Mouse (Mus musculus) forebrain, embryonic 11.5 days (tissue): ENCODE measurements at regions not wholly inside any gene's neighbourhood (a gene's known extent, or its start where the extent isn't known, plus 50 kb on each side); places are given as distances from the start of the nearest gene placed in this dataset.

ENCODE experiments used
- ATAC-seq: fragments of 200-750 bp; cut with Nextera tagmentation; replicated peaks from 2 replicates; pipeline ENCODE4 v1.8.0; 2017; ENCODE audit warnings: moderate TSS enrichment; ENCODE audit not compliant: low FRiP score
- DNase-seq: peaks from one replicate; pipeline ENCODE4 v3.0.0-alpha.2; 2017; ENCODE audit warnings: low spot score
- H3K27ac ChIP-seq: fragments of 300-500 bp; sonication (generic); 2 replicates; pipeline ENCODE4 v1.5.1; 2014; ENCODE audit warnings: low read depth, low read length
- H3K27me3 ChIP-seq: fragments of 300-500 bp; sonication (generic); 2 replicates; pipeline ENCODE4 v1.6.1; 2014; ENCODE audit warnings: mild to moderate bottlenecking, low read length, mixed read lengths; ENCODE audit not compliant: control insufficient read depth, insufficient read depth
- H3K36me3 ChIP-seq: fragments of 300-500 bp; sonication (generic); 2 replicates; pipeline ENCODE4 v1.6.1; 2014; ENCODE audit warnings: mild to moderate bottlenecking, low read length, moderate library complexity, mixed read lengths; ENCODE audit not compliant: control insufficient read depth, insufficient read depth
- H3K4me1 ChIP-seq: fragments of 300-500 bp; sonication (generic); replicated peaks from 2 replicates; pipeline ENCODE4 v1.6.1; 2014; ENCODE audit warnings: low read length, mixed read lengths; ENCODE audit not compliant: control insufficient read depth, insufficient read depth
- H3K4me2 ChIP-seq: fragments of 300-500 bp; sonication (generic); 2 replicates; pipeline ENCODE4 v1.6.1; 2014; ENCODE audit warnings: low read depth, mild to moderate bottlenecking, low read length, moderate library complexity, mixed read lengths; ENCODE audit not compliant: severe bottlenecking
- H3K4me3 ChIP-seq: fragments of 300-500 bp; sonication (generic); 2 replicates; pipeline ENCODE4 v1.5.1; 2014; ENCODE audit warnings: low read depth, low read length
- H3K9ac ChIP-seq: fragments of 300-500 bp; sonication (generic); 2 replicates; pipeline ENCODE4 v1.6.1; 2014; ENCODE audit warnings: low read length
- H3K9me3 ChIP-seq: fragments of 300-500 bp; sonication (generic); 2 replicates; pipeline ENCODE4 v1.6.1; 2016; ENCODE audit warnings: low read length, mixed read lengths; ENCODE audit not compliant: control insufficient read depth
- WGBS: fragments of 180-500 bp; shearing (Covaris S2); extraction: QIAGEN DNeasy Blood & Tissue Kit; methylation state at CpG from one replicate; pipeline ENCODE4 v1.1.7; 2014; 5-methylcytosine and 5-hydroxymethylcytosine counted together

DNA sequence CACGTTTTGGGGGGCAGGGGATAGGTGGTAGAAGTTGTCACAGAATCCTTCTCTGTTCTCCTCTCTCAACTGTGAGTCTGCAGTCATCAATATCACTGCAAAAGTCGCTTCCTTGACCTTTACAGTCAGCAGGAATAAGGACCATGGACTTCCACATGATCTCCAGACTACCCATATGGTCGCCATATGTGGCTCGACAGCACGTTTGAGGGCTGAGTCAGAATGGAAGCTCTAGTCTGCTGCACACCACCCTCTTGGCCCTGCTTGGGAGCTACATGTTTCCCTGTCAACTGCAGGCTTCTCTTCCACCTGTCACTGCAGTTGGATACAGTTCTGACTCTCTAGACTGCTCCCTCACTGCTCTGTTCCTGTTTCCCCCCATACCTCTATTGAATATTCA lies 590.6 kb downstream of the Isl1 start:
- WGBS = 68% methylated on average over 5 of the region's 5 CpGs
- Histone ChIP-seq H3K9ac (no peak overlapping the region), H3K36me3 (no peaks in the 10 kb centered on the region), H3K9me3 (no peaks in the 10 kb centered on the region), H3K4me3 (no peak overlapping the region), H3K27ac (no peak overlapping the region), H3K4me1 (no peaks in the 10 kb centered on the region), H3K4me2 (no peak overlapping the region), H3K27me3 (no peaks in the 10 kb centered on the region)
- no peak for DNase-seq
- no peak for ATAC-seq

GRCm38 (mm10) chr13:115696197-115696596 lies 594.4 kb upstream of the Itga1 start:
- Histone ChIP-seq H3K27me3 (no peaks in the 10 kb centered on the region), H3K9me3 (no peaks in the 10 kb centered on the region), H3K36me3 (no peaks in the 10 kb centered on the region), H3K9ac (no peak overlapping the region), H3K27ac (no peak overlapping the region), H3K4me3 (no peak overlapping the region), H3K4me2 (no peak overlapping the region), H3K4me1 (no peaks in the 10 kb centered on the region)
- ATAC-seq (no peak), DNase-seq (no peak)
- 50% methylated on average over 2 of the region's 2 CpGs for WGBS

GRCm38 (mm10) chr13:115687426-115687825 lies 585.7 kb upstream of the Itga1 start:
- Histone ChIP-seq H3K4me1 (no peaks in the 10 kb centered on the region), H3K36me3 (no peaks in the 10 kb centered on the region), H3K4me3 (no peak overlapping the region), H3K9me3 (no peaks in the 10 kb centered on the region), H3K4me2 (no peak overlapping the region), H3K9ac (no peak overlapping the region), H3K27ac (no peak overlapping the region), H3K27me3 (no peaks in the 10 kb centered on the region)
- DNase-seq = peak; percentile 50
- ATAC-seq = peak; percentile 82
- 5% methylated on average over 4 of the region's 4 CpGs for WGBS

GRCm38 (mm10) chr13:115679591-115679990 lies 577.8 kb upstream of the Itga1 start:
- 48% methylated on average over 6 of the region's 6 CpGs for WGBS
- Histone ChIP-seq H3K4me3 (no peak overlapping the region), H3K27ac (no peak overlapping the region), H3K4me2 (no peak overlapping the region), H3K9me3 (no peaks in the 10 kb centered on the region), H3K36me3 (no peaks in the 10 kb centered on the region), H3K4me1 (0 out of 2 replicates have a peak, but pooled peaks cover 2% of the 10 kb centered on the region), H3K9ac (no peak overlapping the region), H3K27me3 (peaks cover 2% of the 10 kb centered on the region; the same call in 1 of the 2 replicates)
- ATAC-seq = 0 out of 2 replicates have a peak, but pooled peaks have one; percentile 34
- DNase-seq = no peak

GRCm38 (mm10) chr13:115676836-115677235 lies 575.1 kb upstream of the Itga1 start:
- Histone ChIP-seq H3K4me3 (no peak overlapping the region), H3K4me2 (no peak overlapping the region), H3K27ac (no peak overlapping the region), H3K27me3 (peaks cover 4% of the 10 kb centered on the region; the same call in 1 of the 2 replicates), H3K4me1 (0 out of 2 replicates have a peak, but pooled peaks cover 4% of the 10 kb centered on the region), H3K9me3 (no peaks in the 10 kb centered on the region), H3K9ac (no peak overlapping the region), H3K36me3 (no peaks in the 10 kb centered on the region)
- WGBS = 43% methylated on average over 5 of the region's 5 CpGs
- DNase-seq (no peak), ATAC-seq (0 out of 2 replicates have a peak, but pooled peaks have one; percentile 47)

DNA sequence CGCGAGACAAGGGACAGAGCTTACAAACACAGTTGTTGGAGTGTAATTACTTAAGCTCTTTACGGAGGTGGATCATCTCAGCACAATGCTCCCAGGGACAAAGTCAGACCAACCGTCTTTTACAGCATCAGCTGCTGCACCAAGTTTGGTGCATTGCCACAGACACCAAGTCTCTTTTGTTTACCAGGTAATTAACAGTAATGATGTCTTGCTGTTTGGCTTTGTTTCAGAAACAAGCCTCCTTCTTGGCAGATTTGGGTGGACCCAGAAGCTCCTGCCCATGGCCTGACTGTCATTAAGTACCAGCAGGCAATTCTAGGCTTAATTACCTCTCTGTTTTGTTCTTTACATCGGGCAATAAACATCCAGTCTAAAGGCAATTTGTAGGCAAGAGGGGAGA lies 572.0 kb upstream of the Itga1 start:
- Histone ChIP-seq H3K27ac (no peak overlapping the region), H3K4me2 (no peak overlapping the region), H3K9ac (no peak overlapping the region), H3K4me1 (0 out of 2 replicates have a peak, but pooled peaks cover 4% of the 10 kb centered on the region), H3K9me3 (no peaks in the 10 kb centered on the region), H3K36me3 (no peaks in the 10 kb centered on the region), H3K27me3 (peaks cover 3% of the 10 kb centered on the region; the same call in 1 of the 2 replicates), H3K4me3 (no peak overlapping the region)
- WGBS = 5% methylated on average over 5 of the region's 5 CpGs
- ATAC-seq (peak; percentile 71), DNase-seq (no peak)

- peaks cover 2% of the 10 kb centered on the region; the same call in 1 of the 2 replicates for H3K27me3 ChIP-seq
- no peak for ATAC-seq
- WGBS = 92% methylated on average over 7 of the region's 7 CpGs
These were observed 569.9 kb upstream of the Itga1 start for GRCm38 (mm10) chr13:115671685-115672084.

DNA sequence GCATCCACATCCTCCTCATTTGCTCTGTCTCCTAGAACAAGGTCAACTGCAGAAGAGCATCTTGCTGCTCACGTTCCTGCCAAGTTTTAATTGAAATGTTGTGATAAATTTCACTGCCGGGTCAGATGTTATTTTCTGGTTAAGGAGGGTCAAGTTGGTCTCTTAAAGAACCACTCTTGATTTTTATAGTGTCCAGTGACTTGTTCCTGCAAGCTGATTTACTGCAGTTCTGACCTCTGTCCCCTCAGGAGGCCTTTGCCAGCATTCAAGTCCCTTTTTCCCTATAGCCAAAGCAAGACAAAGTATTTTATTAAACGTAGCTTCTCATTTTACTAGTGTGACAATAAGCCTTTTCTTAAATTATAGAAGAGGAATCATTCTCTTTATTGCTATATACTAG lies 567.8 kb upstream of the Itga1 start:
- Histone ChIP-seq H3K27ac (no peak overlapping the region), H3K4me1 (0 out of 2 replicates have a peak, but pooled peaks cover 2% of the 10 kb centered on the region), H3K4me2 (no peak overlapping the region), H3K4me3 (no peak overlapping the region), H3K9me3 (no peaks in the 10 kb centered on the region), H3K36me3 (no peaks in the 10 kb centered on the region), H3K9ac (no peak overlapping the region), H3K27me3 (peaks cover 2% of the 10 kb centered on the region; the same call in 1 of the 2 replicates)
- WGBS = 65% methylated on average over 3 of the region's 3 CpGs
- no peak for DNase-seq
- ATAC-seq = no peak

More at GRCm38 (mm10) chr13:115671685-115672084, 569.9 kb upstream of the Itga1 start:
- Histone ChIP-seq H3K36me3 (no peaks in the 10 kb centered on the region), H3K27ac (no peak overlapping the region), H3K9me3 (no peaks in the 10 kb centered on the region), H3K4me1 (0 out of 2 replicates have a peak, but pooled peaks cover 2% of the 10 kb centered on the region), H3K9ac (no peak overlapping the region), H3K4me3 (no peak overlapping the region), H3K4me2 (no peak overlapping the region)
- DNase-seq = no peak

- H3K27me3 ChIP-seq = no peaks in the 10 kb centered on the region
- no peak overlapping the region for H3K27ac ChIP-seq
- no peaks in the 10 kb centered on the region for H3K4me1 ChIP-seq
- H3K4me2 ChIP-seq = no peak overlapping the region
- WGBS = 87% methylated on average over 6 of the region's 6 CpGs
- DNase-seq = no peak
- ATAC-seq = no peak
- H3K4me3 ChIP-seq = no peak overlapping the region
- H3K9me3 ChIP-seq = no peaks in the 10 kb centered on the region
- no peak overlapping the region for H3K9ac ChIP-seq
- no peaks in the 10 kb centered on the region for H3K36me3 ChIP-seq
These were observed 553.4 kb upstream of the Itga1 start for GRCm38 (mm10) chr13:115655134-115655533.
